Mouse (Mus musculus) CD4-positive, CD25-positive, alpha-beta regulatory T cell, adult 4 months (primary cell): ENCODE measurements at regions not wholly inside any gene's neighbourhood (a gene's known extent, or its start where the extent isn't known, plus 50 kb on each side); places are given as distances from the start of the nearest gene placed in this dataset.

Experiments used
- ATAC-seq: one replicate; pipeline ENCODE4 v1.8.0; 2017

GRCm38 (mm10) chr3:83553858-83554257 lies 212.3 kb upstream of the Sfrp2 start:
- no peak for ATAC-seq

- no peak for ATAC-seq
Measured at GRCm38 (mm10) chr3:83556788-83557515, 209.2 kb upstream of the Sfrp2 start.

GRCm38 (mm10) chr3:83562026-83562425 lies 204.1 kb upstream of the Sfrp2 start:
- ATAC-seq = no peak

GRCm38 (mm10) chr3:83575526-83575925 lies 190.6 kb upstream of the Sfrp2 start:
- ATAC-seq = no peak

- ATAC-seq = no peak
Measured at GRCm38 (mm10) chr3:83576155-83576554, 190.0 kb upstream of the Sfrp2 start.

- ATAC-seq = no peak
Measured at GRCm38 (mm10) chr3:83580766-83581165, 185.4 kb upstream of the Sfrp2 start.

GRCm38 (mm10) chr3:83582256-83582655 lies 183.9 kb upstream of the Sfrp2 start:
- no peak for ATAC-seq

GRCm38 (mm10) chr3:83583071-83583672 lies 182.9 kb upstream of the Sfrp2 start:
- ATAC-seq = no peak

GRCm38 (mm10) chr3:83586086-83586485 lies 180.0 kb upstream of the Sfrp2 start:
- ATAC-seq = no peak

GRCm38 (mm10) chr3:83586551-83586950 lies 179.6 kb upstream of the Sfrp2 start:
- no peak for ATAC-seq

- ATAC-seq = no peak
Measured at GRCm38 (mm10) chr3:83589127-83589526, 177.0 kb upstream of the Sfrp2 start.

GRCm38 (mm10) chr3:83591206-83591605 lies 174.9 kb upstream of the Sfrp2 start:
- no peak for ATAC-seq

GRCm38 (mm10) chr3:83593321-83593720 lies 172.8 kb upstream of the Sfrp2 start:
- no peak for ATAC-seq

- ATAC-seq = no peak
Measured at GRCm38 (mm10) chr3:83601506-83601905, 164.6 kb upstream of the Sfrp2 start.

- no peak for ATAC-seq
Measured at GRCm38 (mm10) chr3:83609095-83609770, 156.9 kb upstream of the Sfrp2 start.

GRCm38 (mm10) chr3:83620435-83620834 lies 145.7 kb upstream of the Sfrp2 start:
- no peak for ATAC-seq

GRCm38 (mm10) chr3:83633032-83633431 lies 133.1 kb upstream of the Sfrp2 start:
- no peak for ATAC-seq

GRCm38 (mm10) chr3:83640433-83640832 lies 125.7 kb upstream of the Sfrp2 start:
- no peak for ATAC-seq

- ATAC-seq = no peak
Measured at GRCm38 (mm10) chr3:83663716-83664115, 102.4 kb upstream of the Sfrp2 start.

- ATAC-seq = no peak
Measured at GRCm38 (mm10) chr3:83676147-83676546, 90.0 kb upstream of the Sfrp2 start.

- no peak for ATAC-seq
Measured at GRCm38 (mm10) chr3:83686611-83687010, 79.5 kb upstream of the Sfrp2 start.

- no peak for ATAC-seq
Measured at GRCm38 (mm10) chr3:83687503-83687902, 78.6 kb upstream of the Sfrp2 start.

- no peak for ATAC-seq
Measured at GRCm38 (mm10) chr3:83689068-83689976, 76.8 kb upstream of the Sfrp2 start.
